Mouse (Mus musculus) frontal cortex, postnatal 36 days (tissue): ENCODE results near the gene Spata17.

Experiments
- DNase-seq, 2 experiments: peaks; one replicate each; pipeline ENCODE4 v3.0.0; 2022; ENCODE audit warnings: low spot score in 2 of 2

The Spata17 gene

GRCm38 (mm10) chr1:187086027-187086426 is 129.2 kb downstream of the Spata17 start:
- no peak for DNase-seq

- no peak for DNase-seq
Observed at GRCm38 (mm10) chr1:187077352-187077751, 137.9 kb downstream of the Spata17 start.

GRCm38 (mm10) chr1:187077043-187077334 is 138.3 kb downstream of the Spata17 start:
- peak in 1 of 2 experiments; percentile 22 for DNase-seq

- DNase-seq, result no peak
Observed at GRCm38 (mm10) chr1:187076198-187077042, 138.8 kb downstream of the Spata17 start.

- DNase-seq, result no peak
Observed at GRCm38 (mm10) chr1:187059874-187060273, 155.4 kb downstream of the Spata17 start.

- no peak for DNase-seq
Observed at GRCm38 (mm10) chr1:187054333-187054732, 160.9 kb downstream of the Spata17 start.

GRCm38 (mm10) chr1:187053862-187054261 is 161.4 kb downstream of the Spata17 start:
- DNase-seq, result no peak

GRCm38 (mm10) chr1:187052532-187052931 is 162.7 kb downstream of the Spata17 start:
- DNase-seq, result no peak

- DNase-seq, result no peak
Observed at GRCm38 (mm10) chr1:187051296-187051695, 164.0 kb downstream of the Spata17 start.

GRCm38 (mm10) chr1:187048681-187049288 is 166.5 kb downstream of the Spata17 start:
- no peak for DNase-seq

- DNase-seq, result peak in 1 of 2 experiments; percentile 24
Observed at GRCm38 (mm10) chr1:187044726-187045125, 170.5 kb downstream of the Spata17 start.

GRCm38 (mm10) chr1:187039801-187040200 is 175.5 kb downstream of the Spata17 start:
- DNase-seq, result no peak

GRCm38 (mm10) chr1:187035785-187036184 is 179.5 kb downstream of the Spata17 start:
- no peak for DNase-seq

- peak; percentile 26 to 54 for DNase-seq
Observed at GRCm38 (mm10) chr1:187031796-187032195, 183.5 kb downstream of the Spata17 start.

- peak; percentile 30 to 35 for DNase-seq
Observed at GRCm38 (mm10) chr1:187028841-187029240, 186.4 kb downstream of the Spata17 start.

GRCm38 (mm10) chr1:187020011-187020410 is 195.3 kb downstream of the Spata17 start:
- DNase-seq, result no peak

GRCm38 (mm10) chr1:187016116-187016515 is 199.1 kb downstream of the Spata17 start:
- DNase-seq, result no peak

GRCm38 (mm10) chr1:187015673-187016072 is 199.6 kb downstream of the Spata17 start:
- DNase-seq, result no peak

- no peak for DNase-seq
Observed at GRCm38 (mm10) chr1:187014141-187014540, 201.1 kb downstream of the Spata17 start.

GRCm38 (mm10) chr1:187011601-187012000 is 203.7 kb downstream of the Spata17 start:
- no peak for DNase-seq

GRCm38 (mm10) chr1:187010071-187010470 is 205.2 kb downstream of the Spata17 start:
- DNase-seq, result no peak

- DNase-seq, result no peak
Observed at GRCm38 (mm10) chr1:187008236-187008635, 207.0 kb downstream of the Spata17 start.

GRCm38 (mm10) chr1:187006227-187006925 is 208.9 kb downstream of the Spata17 start:
- DNase-seq, result no peak
